Mouse (Mus musculus): ENCODE results near the gene Pet117. TPM values are rescaled to one million over a fixed set of nuclear protein-coding genes. Genes with fewer than 3 reads are reported as not detected.

The Pet117 gene
- polyA plus RNA-seq, 1 experiment from 2014 or later, result 3.3 TPM

GRCm38 (mm10) chr2:144386296-144386695, 17.5 kb downstream of the Pet117 start:
- Histone ChIP-seq H3K4me2 (no peak overlapping the region), H3K4me1 (no peaks in the 10 kb centered on the region), H3K36me3 (peaks cover 67% of the 10 kb centered on the region), H3K27me3 (no peaks in the 10 kb centered on the region), H3K9me3 (no peaks in the 10 kb centered on the region), H3K27ac (no peak overlapping the region), H3K9ac (no peak overlapping the region), H3K4me3 (no peak overlapping the region)
- no peak for ATAC-seq (ENCODE audit: borderline replicate concordance, extremely low read depth, low FRiP score, low TSS enrichment)
- 69% methylated on average over 2 of the region's 2 CpGs for WGBS

- Histone ChIP-seq H3K4me1 (no peaks in the 10 kb centered on the region), H3K4me3 (no peak overlapping the region), H3K27me3 (no peaks in the 10 kb centered on the region), H3K4me2 (no peak overlapping the region), H3K27ac (no peak overlapping the region), H3K9me3 (no peaks in the 10 kb centered on the region), H3K9ac (no peak overlapping the region), H3K36me3 (peaks cover 65% of the 10 kb centered on the region)
- ATAC-seq (ENCODE audit: borderline replicate concordance, extremely low read depth, low FRiP score, low TSS enrichment), result no peak
- WGBS, result 50% methylated on average over 3 of the region's 3 CpGs
Measured at GRCm38 (mm10) chr2:144388416-144388815, 19.6 kb downstream of the Pet117 start.

GRCm38 (mm10) chr2:144399531-144399930, 30.7 kb downstream of the Pet117 start:
- H3K36me3 ChIP-seq, result peaks cover 85% of the 10 kb centered on the region

GRCm38 (mm10) chr2:144400659-144401058, 31.9 kb downstream of the Pet117 start:
- H3K9ac ChIP-seq, result no peak overlapping the region
- H3K4me2 ChIP-seq, result no peak overlapping the region
- ATAC-seq (ENCODE audit: borderline replicate concordance, extremely low read depth, low FRiP score, low TSS enrichment), result no peak
- WGBS, result 76% methylated on average over 6 of the region's 6 CpGs
- peaks cover 82% of the 10 kb centered on the region for H3K36me3 ChIP-seq
- H3K27ac ChIP-seq, result no peak overlapping the region
- H3K4me1 ChIP-seq, result no peaks in the 10 kb centered on the region
- H3K27me3 ChIP-seq, result no peaks in the 10 kb centered on the region
- no peaks in the 10 kb centered on the region for H3K9me3 ChIP-seq
- no peak overlapping the region for H3K4me3 ChIP-seq

More at GRCm38 (mm10) chr2:144399531-144399930, 30.7 kb downstream of the Pet117 start:
- no peak overlapping the region for H3K4me3 ChIP-seq
- H3K9ac ChIP-seq, result no peak overlapping the region
- no peaks in the 10 kb centered on the region for H3K4me1 ChIP-seq
- WGBS, result 91% methylated on average over 4 of the region's 4 CpGs
- H3K27me3 ChIP-seq, result no peaks in the 10 kb centered on the region
- ATAC-seq (ENCODE audit: borderline replicate concordance, extremely low read depth, low FRiP score, low TSS enrichment), result no peak
- no peaks in the 10 kb centered on the region for H3K9me3 ChIP-seq
- H3K4me2 ChIP-seq, result no peak overlapping the region
- no peak overlapping the region for H3K27ac ChIP-seq

GRCm38 (mm10) chr2:144409037-144409436, 40.2 kb downstream of the Pet117 start:
- H3K27me3 ChIP-seq, result no peaks in the 10 kb centered on the region
- WGBS, result 87% methylated on average over 4 of the region's 4 CpGs
- H3K27ac ChIP-seq, result no peak overlapping the region

GRCm38 (mm10) chr2:144410603-144411002, 41.8 kb downstream of the Pet117 start:
- peaks cover 40% of the 10 kb centered on the region for H3K36me3 ChIP-seq
- WGBS, result 69% methylated on average over 3 of the region's 3 CpGs

More at GRCm38 (mm10) chr2:144409037-144409436, 40.2 kb downstream of the Pet117 start:
- no peak overlapping the region for H3K4me3 ChIP-seq
- no peak for ATAC-seq (ENCODE audit: borderline replicate concordance, extremely low read depth, low FRiP score, low TSS enrichment)
- peaks cover 53% of the 10 kb centered on the region for H3K36me3 ChIP-seq
- H3K9me3 ChIP-seq, result no peaks in the 10 kb centered on the region
- H3K9ac ChIP-seq, result no peak overlapping the region
- no peak overlapping the region for H3K4me2 ChIP-seq
- H3K4me1 ChIP-seq, result no peaks in the 10 kb centered on the region

GRCm38 (mm10) chr2:144414646-144415045, 45.9 kb downstream of the Pet117 start:
- Histone ChIP-seq H3K27ac (no peak overlapping the region), H3K9me3 (no peaks in the 10 kb centered on the region), H3K4me2 (no peak overlapping the region), H3K27me3 (no peaks in the 10 kb centered on the region), H3K9ac (no peak overlapping the region), H3K4me1 (no peaks in the 10 kb centered on the region), H3K4me3 (no peak overlapping the region), H3K36me3 (peaks cover 6% of the 10 kb centered on the region; the same call in 1 of the 2 replicates)
- no peak for ATAC-seq (ENCODE audit: borderline replicate concordance, extremely low read depth, low FRiP score, low TSS enrichment)
- 91% methylated on average over 1 of the region's 1 CpGs for WGBS

More at GRCm38 (mm10) chr2:144410603-144411002, 41.8 kb downstream of the Pet117 start:
- Histone ChIP-seq H3K4me1 (no peaks in the 10 kb centered on the region), H3K27me3 (no peaks in the 10 kb centered on the region), H3K27ac (no peak overlapping the region), H3K4me2 (no peak overlapping the region), H3K4me3 (no peak overlapping the region), H3K9ac (no peak overlapping the region), H3K9me3 (no peaks in the 10 kb centered on the region)
- ATAC-seq (ENCODE audit: borderline replicate concordance, extremely low read depth, low FRiP score, low TSS enrichment), result no peak

- Histone ChIP-seq H3K9me3 (no peaks in the 10 kb centered on the region), H3K4me3 (no peak overlapping the region), H3K4me1 (no peaks in the 10 kb centered on the region), H3K9ac (no peak overlapping the region), H3K4me2 (no peak overlapping the region), H3K27me3 (no peaks in the 10 kb centered on the region), H3K27ac (no peak overlapping the region), H3K36me3 (peaks cover under 1% of the 10 kb centered on the region; the same call in 1 of the 2 replicates)
- 41% methylated on average over 8 of the region's 8 CpGs for WGBS
- no peak for ATAC-seq (ENCODE audit: borderline replicate concordance, extremely low read depth, low FRiP score, low TSS enrichment)
Measured at GRCm38 (mm10) chr2:144416859-144417258, 48.1 kb downstream of the Pet117 start.

- H3K27ac ChIP-seq, result no peak overlapping the region
- no peak overlapping the region for H3K4me2 ChIP-seq
- WGBS, result 26% methylated on average over 2 of the region's 2 CpGs
- H3K4me1 ChIP-seq, result no peaks in the 10 kb centered on the region
- no peak overlapping the region for H3K9ac ChIP-seq
- H3K9me3 ChIP-seq, result no peaks in the 10 kb centered on the region
- H3K27me3 ChIP-seq, result no peaks in the 10 kb centered on the region
- no peak for ATAC-seq (ENCODE audit: borderline replicate concordance, extremely low read depth, low FRiP score, low TSS enrichment)
- H3K4me3 ChIP-seq, result no peak overlapping the region
- no peaks in the 10 kb centered on the region for H3K36me3 ChIP-seq
Measured at GRCm38 (mm10) chr2:144418062-144418461, 49.3 kb downstream of the Pet117 start.

GRCm38 (mm10) chr2:144422094-144422675, 53.4 kb downstream of the Pet117 start:
- Histone ChIP-seq H3K9ac (no peak overlapping the region), H3K4me1 (no peaks in the 10 kb centered on the region), H3K4me2 (no peak overlapping the region), H3K27me3 (no peaks in the 10 kb centered on the region), H3K36me3 (no peaks in the 10 kb centered on the region), H3K9me3 (no peaks in the 10 kb centered on the region), H3K27ac (no peak overlapping the region), H3K4me3 (no peak overlapping the region)
- WGBS, result 59% methylated on average over 10 of the region's 10 CpGs
- no peak for ATAC-seq (ENCODE audit: borderline replicate concordance, extremely low read depth, low FRiP score, low TSS enrichment)
